Comparison of ENCODE assay signal across 27 mouse cellular contexts in the genomic region with DNA sequence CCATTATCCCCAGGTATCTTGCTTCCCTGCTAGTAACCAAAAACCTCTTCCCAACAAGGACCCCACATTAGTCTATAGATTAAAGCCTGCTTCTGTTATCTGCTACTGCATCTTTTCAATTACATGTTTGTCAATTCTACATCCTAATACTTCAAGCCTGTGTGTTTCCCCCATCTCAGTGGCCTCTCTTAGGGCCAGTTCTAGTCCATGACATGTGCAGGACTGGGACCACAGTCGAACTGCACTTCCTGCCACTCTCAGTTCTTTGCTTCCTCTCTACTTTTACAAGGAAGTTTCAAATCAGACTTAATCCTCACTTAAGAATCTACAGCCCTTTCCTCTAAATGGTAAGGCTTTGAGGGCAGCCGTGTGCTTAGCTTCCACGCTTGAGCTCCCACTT.
DNase-seq lines count a peak whose midpoint lies in the region; ATAC-seq and TF ChIP-seq lines count a peak whose summit lies in the region.
"Had no signal": no experiment of that assay in that cellular context is flagged by ENCODE, and none has a peak within 500 bp of the region (broad histone marks: within the 10 kb centered on the region; RNA-seq: fewer than 3 reads in every experiment).

No protein-coding gene starts in this region.

- DNase-seq in embryo, embryonic 9.5 days (ENCODE audit: extremely low spot score) = peak; percentile 9
- no peak for DNase-seq in embryo, embryonic 10 days (ENCODE audit: low spot score)
- no peak for DNase-seq in heart, postnatal 36 days
- no peak for DNase-seq in liver, postnatal 0 days
- peak; percentile 13 for DNase-seq in lung, postnatal 0 days (ENCODE audit: low spot score)
- DNase-seq in lung, adult 2 months = no peak
- DNase-seq: adrenal gland, adult 2 months; adrenal gland, postnatal 36 days; cerebellum, adult 18-20 months; cerebellum, postnatal 14 days; gastrocnemius, postnatal 10 days; kidney, adult 9 months; kidney, postnatal 10 days; layer of hippocampus, postnatal 36 days; left cerebral cortex, postnatal 4 days; midbrain, embryonic 14.5 days; thymus, adult 2 months; thymus, postnatal 36 days had no signal

- peak overlapping the region; percentile 53 for H3K9ac ChIP-seq in heart, embryonic 13.5 days
- no peak overlapping the region for H3K9ac ChIP-seq in liver, embryonic 12.5 days
- no peak overlapping the region for H3K9ac ChIP-seq in liver, postnatal 0 days (replicated peaks)
- H3K9ac ChIP-seq in lung, postnatal 0 days (replicated peaks; ENCODE audit: low read depth) = no peak overlapping the region
- H3K9ac ChIP-seq: forebrain, embryonic 13.5 days; hindbrain, embryonic 14.5 days; liver, embryonic 15.5 days had no signal

- ATAC-seq in heart, embryonic 13.5 days (ENCODE audit: extremely low read depth, insufficient number of reproducible peaks, low FRiP score, low TSS enrichment) = no peak
- ATAC-seq in liver, embryonic 12.5 days = no peak
- ATAC-seq in liver, postnatal 0 days = no peak
- ATAC-seq in lung, postnatal 0 days = no peak
- ATAC-seq: activated CD4-positive, CD25-positive, alpha-beta regulatory T cell, adult 4 months; forebrain, embryonic 13.5 days; intestine, postnatal 0 days had no signal

- no peak for TF ChIP-seq CTCF in liver, postnatal 0 days (IDR thresholded peaks at IDR 0.05; ENCODE audit: low read depth)
- no peak for TF ChIP-seq CTCF in lung, postnatal 0 days (IDR thresholded peaks at IDR 0.05)
- TF ChIP-seq CTCF in lung, adult 2 months (IDR thresholded peaks at IDR 0.05; ENCODE audit: insufficient read depth, low read length) = no peak

- H3K36me3 ChIP-seq in heart, embryonic 13.5 days = no peaks in the 10 kb centered on the region
- no peaks in the 10 kb centered on the region for H3K36me3 ChIP-seq in liver, embryonic 12.5 days
- H3K36me3 ChIP-seq in liver, postnatal 0 days (replicated peaks; ENCODE audit: insufficient read depth, low read length) = no peaks in the 10 kb centered on the region
- H3K36me3 ChIP-seq in lung, postnatal 0 days (ENCODE audit: insufficient read depth, low read length) = no peaks in the 10 kb centered on the region
- H3K36me3 ChIP-seq: liver, embryonic 15.5 days had no signal

- peaks cover 4% of the 10 kb centered on the region; the same call in 1 of the 2 replicates for H3K9me3 ChIP-seq in heart, embryonic 13.5 days
- no peaks in the 10 kb centered on the region for H3K9me3 ChIP-seq in liver, embryonic 12.5 days (replicated peaks)
- H3K9me3 ChIP-seq in liver, postnatal 0 days (ENCODE audit: low read length) = no peaks in the 10 kb centered on the region
- H3K9me3 ChIP-seq in lung, postnatal 0 days (ENCODE audit: low read length) = no peaks in the 10 kb centered on the region
- H3K9me3 ChIP-seq: forebrain, embryonic 13.5 days; liver, embryonic 15.5 days had no signal

- intact Hi-C loops in heart, postnatal 36 days (cut with DNase I) = no loop called here

- no peaks in the 10 kb centered on the region for H3K27me3 ChIP-seq in heart, embryonic 13.5 days (replicated peaks)
- H3K27me3 ChIP-seq in liver, embryonic 12.5 days (replicated peaks) = no peaks in the 10 kb centered on the region
- H3K27me3 ChIP-seq in liver, postnatal 0 days (ENCODE audit: insufficient read depth, low read length) = no peaks in the 10 kb centered on the region
- no peaks in the 10 kb centered on the region for H3K27me3 ChIP-seq in lung, postnatal 0 days (replicated peaks; ENCODE audit: insufficient read depth, low read length)
- H3K27me3 ChIP-seq: CH12.LX; forebrain, embryonic 13.5 days; liver, embryonic 15.5 days had no signal

- peak overlapping the region; percentile 94 for H3K27ac ChIP-seq in heart, embryonic 13.5 days (replicated peaks)
- no peak overlapping the region for H3K27ac ChIP-seq in liver, embryonic 12.5 days
- H3K27ac ChIP-seq in liver, postnatal 0 days (ENCODE audit: low read depth) = no peak overlapping the region
- no peak overlapping the region for H3K27ac ChIP-seq in lung, postnatal 0 days (ENCODE audit: low read length)
- H3K27ac ChIP-seq: forebrain, embryonic 13.5 days; hindbrain, embryonic 14.5 days; liver, embryonic 15.5 days; macrophage had no signal

- peak overlapping the region; percentile 10; the same call in 1 of the 2 replicates for H3K4me3 ChIP-seq in heart, embryonic 13.5 days
- no peak overlapping the region for H3K4me3 ChIP-seq in liver, embryonic 12.5 days
- H3K4me3 ChIP-seq in liver, postnatal 0 days (ENCODE audit: low read depth, low read length) = no peak overlapping the region
- no peak overlapping the region for H3K4me3 ChIP-seq in lung, postnatal 0 days (ENCODE audit: low read depth, low read length)
- H3K4me3 ChIP-seq in lung, adult 2 months (replicated peaks; ENCODE audit: extremely low read depth, low read depth, low read length) = no peak overlapping the region
- H3K4me3 ChIP-seq: forebrain, embryonic 13.5 days; liver, embryonic 15.5 days had no signal

- TF ChIP-seq POLR2A in lung, adult 2 months (IDR thresholded peaks at IDR 0.05; ENCODE audit: borderline replicate concordance, extremely low read depth, low read depth, low read length) = no peak

- no peak for TF ChIP-seq EP300 in liver, postnatal 0 days (IDR thresholded peaks at IDR 0.05; ENCODE audit: low read depth)
- TF ChIP-seq EP300 in lung, postnatal 0 days (IDR thresholded peaks at IDR 0.05) = no peak

- peak overlapping the region; percentile 53 for H3K4me2 ChIP-seq in heart, embryonic 13.5 days
- H3K4me2 ChIP-seq in liver, embryonic 12.5 days = peak overlapping the region; percentile 28
- no peak overlapping the region for H3K4me2 ChIP-seq in liver, postnatal 0 days (ENCODE audit: low read depth, low read length)
- peak overlapping the region; percentile 32; the same call in 1 of the 2 replicates for H3K4me2 ChIP-seq in lung, postnatal 0 days (replicated peaks; ENCODE audit: low read depth, low read length)
- H3K4me2 ChIP-seq: forebrain, embryonic 13.5 days; hindbrain, embryonic 14.5 days; liver, embryonic 15.5 days had no signal

- 21% methylated on average over 3 of the region's 3 CpGs for WGBS in heart, embryonic 13.5 days
- WGBS in liver, embryonic 12.5 days (ENCODE audit: insufficient replicate concordance) = 47% methylated on average over 3 of the region's 3 CpGs
- 40% methylated on average over 3 of the region's 3 CpGs for WGBS in liver, postnatal 0 days (ENCODE audit: insufficient replicate concordance)
- WGBS in lung, postnatal 0 days = 42% methylated on average over 3 of the region's 3 CpGs
- 55% methylated on average over 3 of the region's 3 CpGs for WGBS in lung, adult 2 months

- peaks cover 38% of the 10 kb centered on the region for H3K4me1 ChIP-seq in heart, embryonic 13.5 days
- peaks cover 11% of the 10 kb centered on the region; the same call in 1 of the 2 replicates for H3K4me1 ChIP-seq in liver, embryonic 12.5 days
- H3K4me1 ChIP-seq in liver, postnatal 0 days (ENCODE audit: insufficient read depth) = no peaks in the 10 kb centered on the region
- H3K4me1 ChIP-seq in lung, postnatal 0 days (ENCODE audit: insufficient read depth, low read depth, low read length) = no peaks in the 10 kb centered on the region
- H3K4me1 ChIP-seq in lung, adult 2 months (ENCODE audit: control insufficient read depth, insufficient read depth, low read length) = peaks cover 2% of the 10 kb centered on the region; the same call in 1 of the 2 replicates
- H3K4me1 ChIP-seq: forebrain, embryonic 13.5 days; liver, embryonic 15.5 days had no signal

Comparison
In these comparisons a context has a peak if more than half of its experiments do, and no peak if none do; other contexts are left out.
1. DNase-seq: peak in embryo, embryonic 9.5 days (single experiment) and lung, postnatal 0 days (single experiment); none in embryo, embryonic 10 days (single experiment), heart, postnatal 36 days (0 of 2), liver, postnatal 0 days (single experiment) and lung, adult 2 months (single experiment).